Mouse (Mus musculus) liver, embryonic 15.5 days (tissue): ENCODE results near the gene Arhgap20. TPM values are rescaled to one million over a fixed set of nuclear protein-coding genes. Genes with fewer than 3 reads are reported as not detected.

Experiments
- ATAC-seq: fragments of 200-750 bp; cut with Nextera tagmentation; 2 replicates; pipeline ENCODE4 v1.8.0; 2017; ENCODE audit warnings: moderate number of reproducible peaks, mild to moderate bottlenecking, moderate library complexity; ENCODE audit not compliant: insufficient read depth
- H3K27ac ChIP-seq: fragments of 300-500 bp; sonication (generic); replicated peaks from 2 replicates; pipeline ENCODE4 v1.5.1; 2015; ENCODE audit warnings: mild to moderate bottlenecking, inconsistent platforms
- H3K27me3 ChIP-seq: fragments of 300-500 bp; sonication (generic); 2 replicates; pipeline ENCODE4 v1.6.1; 2015; ENCODE audit warnings: mild to moderate bottlenecking, inconsistent platforms
- H3K36me3 ChIP-seq: fragments of 300-500 bp; sonication (generic); replicated peaks from 2 replicates; pipeline ENCODE4 v1.6.1; 2015; ENCODE audit warnings: moderate library complexity, mild to moderate bottlenecking, inconsistent platforms
- H3K4me1 ChIP-seq: fragments of 300-500 bp; sonication (generic); replicated peaks from 2 replicates; pipeline ENCODE4 v1.6.1; 2015; ENCODE audit warnings: inconsistent platforms
- H3K4me2 ChIP-seq: fragments of 300-500 bp; sonication (generic); 2 replicates; pipeline ENCODE4 v1.6.1; 2015; ENCODE audit warnings: moderate library complexity, mild to moderate bottlenecking, inconsistent platforms
- H3K4me3 ChIP-seq: fragments of 300-500 bp; sonication (generic); replicated peaks from 2 replicates; pipeline ENCODE4 v1.5.1; 2015; ENCODE audit warnings: mild to moderate bottlenecking, inconsistent platforms
- H3K9ac ChIP-seq: fragments of 300-500 bp; sonication (generic); 2 replicates; pipeline ENCODE4 v1.6.1; 2015; ENCODE audit warnings: moderate library complexity, mild to moderate bottlenecking, inconsistent platforms
- H3K9me3 ChIP-seq: fragments of 300-500 bp; sonication (generic); replicated peaks from 2 replicates; pipeline ENCODE4 v1.6.1; 2016; ENCODE audit warnings: inconsistent platforms
- WGBS: fragments of 180-500 bp; shearing (Covaris S2); methylation state at CpG from one replicate; pipeline ENCODE4 v1.1.7; 2015; ENCODE audit warnings: mixed read lengths; ENCODE audit not compliant: insufficient replicate concordance; 5-methylcytosine and 5-hydroxymethylcytosine counted together
- polyA plus RNA-seq: library from polyadenylated mRNA; unstranded; fragments of >200 nt; fragmentation: Nextera tagmentation; extraction: Ambion mirVana; gene quantifications from 2 replicates; pipeline ENCODE4 v1.2.1, GENCODE M21; 2015

Gene Arhgap20
- polyA plus RNA-seq, 1 experiment from 2014 or later: 0.18 TPM

DNA sequence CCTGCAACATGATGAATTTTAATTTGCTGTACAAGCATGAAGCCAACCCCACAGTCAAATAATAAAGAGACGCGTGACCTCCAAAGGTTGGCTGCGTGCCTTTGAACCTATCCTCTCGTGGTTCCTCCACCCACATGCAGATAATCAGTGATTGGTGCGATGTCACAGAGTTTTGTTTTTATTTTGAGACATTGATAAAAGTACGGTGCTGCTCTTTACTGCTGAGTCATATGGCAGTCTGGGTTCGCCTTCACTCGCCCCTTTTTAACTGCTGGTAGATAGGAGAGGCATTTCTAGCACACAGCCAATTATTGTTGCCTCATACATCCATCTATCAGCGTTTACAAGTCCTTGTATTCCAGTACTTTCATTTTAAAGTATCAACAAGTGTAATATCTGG is 34.0 kb downstream of the Arhgap20 start:
- H3K4me1 ChIP-seq: no peaks in the 10 kb centered on the region
- 42% methylated on average over 9 of the region's 9 CpGs for WGBS
- no peak for ATAC-seq
- no peaks in the 10 kb centered on the region for H3K36me3 ChIP-seq
- no peak overlapping the region for H3K4me2 ChIP-seq
- no peak overlapping the region for H3K4me3 ChIP-seq
- H3K27me3 ChIP-seq: no peaks in the 10 kb centered on the region
- no peak overlapping the region for H3K27ac ChIP-seq
- H3K9ac ChIP-seq: no peak overlapping the region
- H3K9me3 ChIP-seq: no peaks in the 10 kb centered on the region

GRCm38 (mm10) chr9:51807272-51807671 is 42.1 kb downstream of the Arhgap20 start:
- Histone ChIP-seq H3K4me3 (no peak overlapping the region), H3K9ac (no peak overlapping the region)

GRCm38 (mm10) chr9:51812931-51813330 is 47.8 kb downstream of the Arhgap20 start:
- Histone ChIP-seq H3K9ac (no peak overlapping the region), H3K36me3 (no peaks in the 10 kb centered on the region), H3K27me3 (no peaks in the 10 kb centered on the region), H3K9me3 (no peaks in the 10 kb centered on the region), H3K4me2 (no peak overlapping the region), H3K27ac (no peak overlapping the region), H3K4me1 (no peaks in the 10 kb centered on the region), H3K4me3 (no peak overlapping the region)
- ATAC-seq: no peak
- WGBS: 36% methylated on average over 1 of the region's 1 CpGs

More at GRCm38 (mm10) chr9:51807272-51807671, 42.1 kb downstream of the Arhgap20 start:
- H3K9me3 ChIP-seq: no peaks in the 10 kb centered on the region
- 71% methylated on average over 3 of the region's 3 CpGs for WGBS
- H3K36me3 ChIP-seq: no peaks in the 10 kb centered on the region
- no peaks in the 10 kb centered on the region for H3K4me1 ChIP-seq
- no peak for ATAC-seq
- H3K27me3 ChIP-seq: no peaks in the 10 kb centered on the region
- H3K27ac ChIP-seq: no peak overlapping the region
- no peak overlapping the region for H3K4me2 ChIP-seq

DNA sequence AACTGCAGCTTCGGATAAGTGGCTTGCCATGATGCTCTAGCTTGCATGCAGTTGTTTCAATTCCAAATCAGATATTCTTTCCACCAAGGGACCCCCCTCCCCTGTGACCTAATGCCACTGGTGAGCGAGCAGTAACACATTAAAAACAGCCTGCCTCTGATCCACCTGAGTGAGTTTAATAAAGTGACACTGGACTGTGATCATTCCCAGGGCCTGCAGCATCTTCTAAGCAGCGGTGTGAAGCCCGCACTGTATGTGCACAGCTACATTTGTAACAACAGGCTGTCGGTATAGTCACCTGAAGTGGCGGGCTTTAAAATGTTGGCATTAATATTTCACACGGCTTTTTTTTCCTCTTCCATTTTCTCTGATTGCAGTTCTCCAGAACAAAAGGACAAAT is 59.4 kb downstream of the Arhgap20 start:
- 66% methylated on average over 7 of the region's 7 CpGs for WGBS
- no peaks in the 10 kb centered on the region for H3K4me1 ChIP-seq

GRCm38 (mm10) chr9:51831596-51831995 is 66.5 kb downstream of the Arhgap20 start:
- no peak overlapping the region for H3K27ac ChIP-seq
- H3K36me3 ChIP-seq: no peaks in the 10 kb centered on the region
- no peak overlapping the region for H3K4me3 ChIP-seq
- H3K4me2 ChIP-seq: no peak overlapping the region
- no peaks in the 10 kb centered on the region for H3K9me3 ChIP-seq
- WGBS: 72% methylated on average over 11 of the region's 11 CpGs
- H3K9ac ChIP-seq: no peak overlapping the region
- no peaks in the 10 kb centered on the region for H3K4me1 ChIP-seq
- H3K27me3 ChIP-seq: no peaks in the 10 kb centered on the region
- no peak for ATAC-seq

More for the DNA sequence above, 59.4 kb downstream of the Arhgap20 start:
- Histone ChIP-seq H3K4me2 (no peak overlapping the region), H3K4me3 (no peak overlapping the region), H3K9ac (no peak overlapping the region), H3K27me3 (no peaks in the 10 kb centered on the region), H3K9me3 (no peaks in the 10 kb centered on the region), H3K27ac (no peak overlapping the region), H3K36me3 (no peaks in the 10 kb centered on the region)
- no peak for ATAC-seq

- Histone ChIP-seq H3K9me3 (no peaks in the 10 kb centered on the region), H3K4me3 (no peak overlapping the region), H3K27ac (no peak overlapping the region), H3K4me2 (no peak overlapping the region), H3K27me3 (no peaks in the 10 kb centered on the region), H3K9ac (no peak overlapping the region), H3K4me1 (no peaks in the 10 kb centered on the region), H3K36me3 (no peaks in the 10 kb centered on the region)
- no peak for ATAC-seq
- WGBS: 70% methylated on average over 5 of the region's 5 CpGs
These were observed 67.2 kb downstream of the Arhgap20 start for GRCm38 (mm10) chr9:51832368-51832767.

DNA sequence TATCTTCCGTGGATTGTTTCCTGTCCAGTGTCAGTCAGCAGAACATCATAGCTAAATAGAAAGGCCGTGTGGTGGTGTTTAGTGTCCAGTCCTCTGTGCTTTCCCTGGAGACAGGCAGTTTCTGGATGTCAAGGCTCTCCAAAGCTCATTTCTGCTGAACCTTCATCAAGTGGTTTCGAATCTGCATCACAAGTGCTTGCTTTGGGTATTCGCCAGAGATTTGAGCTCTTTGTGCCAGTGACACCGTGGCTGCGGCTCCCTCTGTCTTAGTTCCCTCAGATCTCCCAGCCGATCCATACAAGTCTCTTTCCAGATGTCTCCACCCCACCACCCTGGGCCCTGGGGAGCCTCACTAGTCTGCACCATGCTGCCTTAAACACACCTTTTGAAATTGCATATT is 72.6 kb downstream of the Arhgap20 start:
- no peak for ATAC-seq
- Histone ChIP-seq H3K4me2 (no peak overlapping the region), H3K36me3 (no peaks in the 10 kb centered on the region), H3K27ac (no peak overlapping the region), H3K27me3 (no peaks in the 10 kb centered on the region), H3K9ac (no peak overlapping the region), H3K4me3 (no peak overlapping the region), H3K4me1 (no peaks in the 10 kb centered on the region), H3K9me3 (no peaks in the 10 kb centered on the region)
- WGBS: 53% methylated on average over 7 of the region's 7 CpGs

DNA sequence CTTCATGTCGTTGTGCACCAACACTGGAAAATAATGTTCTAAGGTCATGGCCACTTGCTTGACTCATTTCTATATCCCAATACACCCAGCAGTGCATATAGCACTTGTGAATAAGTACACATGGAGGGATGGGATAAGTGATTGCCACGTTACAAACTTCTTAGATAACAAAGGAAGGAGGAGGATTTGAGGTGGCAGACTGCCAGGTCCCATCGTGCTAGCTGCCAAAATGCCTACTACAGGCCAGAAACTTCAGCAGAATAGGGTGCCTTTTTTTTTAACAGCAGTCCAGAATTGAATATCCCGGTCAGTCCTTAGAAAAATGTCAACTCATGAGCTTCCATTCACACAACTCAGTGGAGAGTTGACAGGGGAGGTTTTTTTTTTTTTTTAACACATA is 78.1 kb downstream of the Arhgap20 start:
- Histone ChIP-seq H3K9me3 (no peaks in the 10 kb centered on the region), H3K9ac (no peak overlapping the region), H3K27ac (no peak overlapping the region), H3K36me3 (no peaks in the 10 kb centered on the region), H3K4me3 (no peak overlapping the region), H3K4me1 (no peaks in the 10 kb centered on the region), H3K27me3 (no peaks in the 10 kb centered on the region), H3K4me2 (no peak overlapping the region)
- WGBS: 50% methylated on average over 4 of the region's 4 CpGs
- no peak for ATAC-seq

DNA sequence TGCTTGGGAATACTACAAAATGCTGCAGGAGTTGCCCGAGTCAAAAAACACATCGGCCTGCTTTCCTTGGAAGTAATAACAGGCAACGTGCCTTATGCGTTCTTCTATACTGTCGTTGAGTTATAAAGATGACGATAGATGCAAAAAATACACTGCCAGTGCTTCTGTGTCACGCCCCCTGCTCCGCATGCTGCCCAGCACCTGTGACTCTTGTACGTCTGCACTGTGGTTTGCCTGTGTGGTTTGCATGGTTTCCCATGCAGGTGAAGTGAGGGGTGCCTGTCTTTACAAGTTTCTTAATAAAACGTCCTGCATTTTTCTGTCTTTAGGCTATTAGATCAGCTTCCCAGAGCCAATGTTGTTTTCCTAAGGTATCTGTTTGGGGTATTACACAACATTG is 80.7 kb downstream of the Arhgap20 start:
- no peak for ATAC-seq
- H3K9me3 ChIP-seq: no peaks in the 10 kb centered on the region
- no peaks in the 10 kb centered on the region for H3K36me3 ChIP-seq
- H3K9ac ChIP-seq: no peak overlapping the region
- no peaks in the 10 kb centered on the region for H3K27me3 ChIP-seq
- no peaks in the 10 kb centered on the region for H3K4me1 ChIP-seq
- H3K4me2 ChIP-seq: no peak overlapping the region
- WGBS: 69% methylated on average over 10 of the region's 10 CpGs
- no peak overlapping the region for H3K4me3 ChIP-seq
- H3K27ac ChIP-seq: no peak overlapping the region

- no peak overlapping the region for H3K4me2 ChIP-seq
- no peak for ATAC-seq
- no peak overlapping the region for H3K4me3 ChIP-seq
- H3K9ac ChIP-seq: no peak overlapping the region
- no peaks in the 10 kb centered on the region for H3K36me3 ChIP-seq
- no peaks in the 10 kb centered on the region for H3K9me3 ChIP-seq
- no peaks in the 10 kb centered on the region for H3K27me3 ChIP-seq
- 75% methylated on average over 5 of the region's 5 CpGs for WGBS
- no peaks in the 10 kb centered on the region for H3K4me1 ChIP-seq
- no peak overlapping the region for H3K27ac ChIP-seq
These were observed 88.6 kb downstream of the Arhgap20 start for GRCm38 (mm10) chr9:51853772-51854171.

GRCm38 (mm10) chr9:51864273-51864672 is 99.1 kb downstream of the Arhgap20 start:
- Histone ChIP-seq H3K27ac (no peak overlapping the region), H3K9ac (no peak overlapping the region), H3K27me3 (no peaks in the 10 kb centered on the region), H3K36me3 (no peaks in the 10 kb centered on the region), H3K9me3 (no peaks in the 10 kb centered on the region), H3K4me3 (no peak overlapping the region), H3K4me2 (no peak overlapping the region), H3K4me1 (no peaks in the 10 kb centered on the region)
- ATAC-seq: no peak
- 61% methylated on average over 3 of the region's 3 CpGs for WGBS

DNA sequence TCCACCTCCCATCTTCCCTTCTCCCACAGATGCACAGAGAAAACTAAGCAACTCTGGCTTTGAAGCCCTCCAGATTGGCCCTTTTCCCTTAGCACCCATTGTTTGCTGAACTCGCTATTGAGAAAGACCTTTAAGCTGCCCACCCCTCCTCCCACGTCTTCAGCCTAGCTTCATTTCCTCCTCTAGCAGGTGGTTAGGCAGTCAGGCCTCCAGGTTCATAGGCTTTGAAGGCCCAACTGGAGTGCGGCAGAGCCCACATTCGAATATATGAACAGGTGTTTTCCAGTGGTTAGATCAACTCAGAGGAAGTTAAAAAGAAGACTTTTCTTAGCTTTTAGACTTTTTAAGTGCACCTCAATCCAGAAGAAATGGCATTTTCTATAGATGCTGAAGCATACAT is 101.5 kb downstream of the Arhgap20 start:
- ATAC-seq: no peak
- no peaks in the 10 kb centered on the region for H3K9me3 ChIP-seq
- WGBS: 47% methylated on average over 4 of the region's 4 CpGs

More for the DNA sequence above, 101.5 kb downstream of the Arhgap20 start:
- H3K4me3 ChIP-seq: no peak overlapping the region
- no peak overlapping the region for H3K4me2 ChIP-seq
- no peak overlapping the region for H3K27ac ChIP-seq
- no peaks in the 10 kb centered on the region for H3K27me3 ChIP-seq
- no peaks in the 10 kb centered on the region for H3K36me3 ChIP-seq
- no peaks in the 10 kb centered on the region for H3K4me1 ChIP-seq
- no peak overlapping the region for H3K9ac ChIP-seq
